Mouse (Mus musculus): Measurements from ENCODE around the gene BC048562. TPM values are rescaled to one million over a fixed set of nuclear protein-coding genes. Genes with fewer than 3 reads are reported as not detected.

BC048562 gene
- total and polyA plus RNA-seq, 3 experiments: not detected

- Histone ChIP-seq H3K9me3 (replicated peaks; ENCODE audit: low read length) (no peaks in the 10 kb centered on the region), H3K4me3 (replicated peaks in 1 of 3; ENCODE audit: low read depth in 2 of 3, low read length in 2 of 3, poor library complexity in 1 of 3) (no peak overlapping the region), H3K36me3 (replicated peaks in 1 of 2; ENCODE audit: control insufficient read depth in 1 of 2, insufficient read depth in 1 of 2, low read length in 1 of 2) (no peaks in the 10 kb centered on the region), H3K27ac (ENCODE audit: insufficient read depth, low read depth) (no peak overlapping the region), H3K4me1 (ENCODE audit: control insufficient read depth in 1 of 2, insufficient read depth in 2 of 2) (no peaks in the 10 kb centered on the region), H3K27me3 (replicated peaks) (peaks cover 4% of the 10 kb centered on the region), H3K79me2 (replicated peaks; ENCODE audit: control insufficient read depth, extremely low read depth, insufficient read depth, poor library complexity, severe bottlenecking) (no peaks in the 10 kb centered on the region), H3K4me2 (ENCODE audit: insufficient read depth, low read depth, poor library complexity, severe bottlenecking) (no peak overlapping the region), H3K9ac (ENCODE audit: insufficient read depth, low read depth) (no peak overlapping the region)
- no peak for TF ChIP-seq POLR2AphosphoS2 (IDR thresholded peaks at IDR 0.05; ENCODE audit: low read depth, low read length)
- no peak for TF ChIP-seq MEF2A (IDR thresholded peaks at IDR 0.05; ENCODE audit: borderline replicate concordance, low read depth, low read length)
- TF ChIP-seq MXI1 (IDR thresholded peaks at IDR 0.05; ENCODE audit: low read depth, low read length): no peak
- no peak for TF ChIP-seq ETS1 (conservative IDR thresholded peaks at IDR 0.05; ENCODE audit: low read depth, low read length)
- no peak for TF ChIP-seq ZMIZ1 (IDR thresholded peaks at IDR 0.05; ENCODE audit: low read depth, low read length)
- in situ Hi-C loops (cut with MboI; ENCODE audit: low pct_ligation_motif_present, low pct_unique_long_range_greater_than_20kb, low sequenced_read_pairs): no loop called here
- no peak for DNase-seq (ENCODE audit: extremely low read depth)
- dilution Hi-C loops (cut with MboI; ENCODE audit: extremely low pct_ligation_motif_present, extremely low pct_unique_long_range_greater_than_20kb, low sequenced_read_pairs): no loop called here
These were observed 44.7 kb downstream of the BC048562 start for GRCm38 (mm10) chr9:108480813-108481519.

GRCm38 (mm10) chr9:108481520-108482210 is 45.4 kb downstream of the BC048562 start:
- peaks cover 6% of the 10 kb centered on the region for H3K27me3 ChIP-seq (replicated peaks)
- H3K79me2 ChIP-seq (replicated peaks; ENCODE audit: control insufficient read depth, extremely low read depth, insufficient read depth, poor library complexity, severe bottlenecking): no peaks in the 10 kb centered on the region
- no peaks in the 10 kb centered on the region for H3K9me3 ChIP-seq (replicated peaks; ENCODE audit: low read length)
- no peak overlapping the region for H3K9ac ChIP-seq (ENCODE audit: insufficient read depth, low read depth)
- no peak for TF ChIP-seq PAX5 (IDR thresholded peaks at IDR 0.05; ENCODE audit: low read length)
- no peak for TF ChIP-seq ZC3H11A (IDR thresholded peaks at IDR 0.05; ENCODE audit: low read depth, low read length)
- TF ChIP-seq USF1 (IDR thresholded peaks at IDR 0.05; ENCODE audit: low read depth, low read length): no peak
- TF ChIP-seq TBP (conservative IDR thresholded peaks at IDR 0.05; ENCODE audit: low read depth, low read length): no peak
- no peak for TF ChIP-seq CHD1 (IDR thresholded peaks at IDR 0.05; ENCODE audit: low read depth, low read length)
- no peak for TF ChIP-seq MEF2A (IDR thresholded peaks at IDR 0.05; ENCODE audit: borderline replicate concordance, low read depth, low read length)
- no peak for TF ChIP-seq ELF1 (IDR thresholded peaks at IDR 0.05; ENCODE audit: low read depth, low read length)
- H3K4me1 ChIP-seq (ENCODE audit: control insufficient read depth in 1 of 2, insufficient read depth in 2 of 2): no peaks in the 10 kb centered on the region
- H3K27ac ChIP-seq (ENCODE audit: insufficient read depth, low read depth): no peak overlapping the region
- no peaks in the 10 kb centered on the region for H3K36me3 ChIP-seq (replicated peaks in 1 of 2; ENCODE audit: control insufficient read depth in 1 of 2, insufficient read depth in 1 of 2, low read length in 1 of 2)
- dilution Hi-C loops (cut with MboI; ENCODE audit: extremely low pct_ligation_motif_present, extremely low pct_unique_long_range_greater_than_20kb, low sequenced_read_pairs): no loop called here
- H3K4me2 ChIP-seq (ENCODE audit: insufficient read depth, low read depth, poor library complexity, severe bottlenecking): no peak overlapping the region
- no peak overlapping the region for H3K4me3 ChIP-seq (replicated peaks in 1 of 3; ENCODE audit: low read depth in 2 of 3, low read length in 2 of 3, poor library complexity in 1 of 3)
- DNase-seq (ENCODE audit: extremely low read depth): no peak
- in situ Hi-C loops (cut with MboI; ENCODE audit: low pct_ligation_motif_present, low pct_unique_long_range_greater_than_20kb, low sequenced_read_pairs): no loop called here

Data from CH12.LX (cell line).